Mouse (Mus musculus) heart, adult 18-20 months (tissue): ENCODE data around the gene Evc. TPM values are rescaled to one million over a fixed set of nuclear protein-coding genes. Genes with fewer than 3 reads are reported as not detected.

Source experiments
- DNase-seq, 2 experiments: peaks; one replicate each; pipeline ENCODE4 v3.0.0; 2021 to 2022; ENCODE audit warnings: mixed read lengths in 1 of 2
- long read RNA-seq, 2 experiments: library from polyadenylated mRNA; stranded (forward); transcript quantifications; one replicate each; pipeline ENCODE4 v2.0.0; 2021
- total RNA-seq, 2 experiments: library from RNA; stranded (reverse); gene quantifications; 2 replicates each; pipeline ENCODE4 v1.2.3; 2021

The Evc gene
- total RNA-seq, result 1 to 10 TPM; 5.1 to 6.0 TPM
- long read RNA-seq, experiment 1, full-length matches to known transcripts, result 1 of 6 reads
- long read RNA-seq, experiment 1, partial matches to known transcripts, result 2 of 6 reads
- long read RNA-seq, experiment 1, other reads (novel, unspliced or antisense), result 3 of 6 reads
- long read RNA-seq, experiment 2, full-length matches to known transcripts, result 1 of 1 reads
- long read RNA-seq, experiment 2, partial matches to known transcripts, result 0 of 1 reads
- long read RNA-seq, experiment 2, other reads (novel, unspliced or antisense), result 0 of 1 reads

DNA sequence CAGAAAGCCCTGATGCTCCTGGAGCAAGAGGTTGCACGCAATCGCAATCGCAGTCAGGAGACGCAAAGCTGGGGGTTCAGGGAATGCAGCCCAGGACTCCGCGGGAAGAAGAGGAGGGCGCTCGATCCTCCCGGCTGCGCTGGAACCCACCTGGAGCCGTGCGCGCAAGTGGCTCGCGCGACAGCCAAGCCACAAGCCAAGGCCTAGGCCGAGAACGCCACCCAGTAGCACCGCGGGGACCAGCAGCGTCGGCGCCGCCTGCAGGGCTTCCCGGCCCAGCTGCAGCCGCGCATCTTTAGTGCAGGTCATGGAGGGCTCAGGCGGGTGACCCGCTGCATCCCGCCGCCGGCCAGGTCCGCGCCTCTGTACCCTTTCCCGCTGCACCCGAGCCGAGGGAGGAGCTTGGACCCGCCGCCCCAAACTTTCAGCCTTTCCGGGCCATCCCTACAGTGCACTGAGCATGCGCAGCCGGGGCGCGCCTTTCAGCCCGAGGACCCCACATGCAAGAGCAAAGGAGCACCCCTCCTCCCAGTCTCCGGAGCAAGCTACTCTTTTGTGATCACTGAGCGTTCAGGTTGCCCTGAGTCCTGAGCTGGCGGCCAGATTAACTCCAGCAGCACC is at the start of gene Evc:
Evc (minus strand) TSS at position 410 of the 621 bp plus-strand sequence.
- DNase-seq, result peak; percentile 81 to 86

DNA sequence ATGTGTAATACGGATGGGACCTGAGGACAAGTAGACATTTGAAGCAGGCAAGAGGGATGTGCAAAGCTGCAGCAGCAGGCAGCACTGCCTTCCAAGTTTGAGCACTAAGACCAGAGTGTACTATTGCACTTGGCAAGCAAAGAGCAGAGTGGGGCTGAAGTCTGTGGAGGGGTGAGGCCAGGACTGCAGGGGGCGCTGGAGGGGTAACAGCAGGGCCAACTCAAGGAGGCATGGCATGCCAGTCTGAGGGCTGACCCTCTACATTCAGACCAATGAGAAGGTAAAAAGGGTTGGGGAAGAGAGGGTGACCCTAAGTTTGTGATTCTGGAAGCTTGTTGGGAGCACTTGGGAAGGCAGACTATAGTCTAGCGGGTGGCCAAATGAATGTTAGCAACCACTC is 46.9 kb upstream of the Evc start:
- DNase-seq, result peak in 1 of 2 experiments; percentile 16

DNA sequence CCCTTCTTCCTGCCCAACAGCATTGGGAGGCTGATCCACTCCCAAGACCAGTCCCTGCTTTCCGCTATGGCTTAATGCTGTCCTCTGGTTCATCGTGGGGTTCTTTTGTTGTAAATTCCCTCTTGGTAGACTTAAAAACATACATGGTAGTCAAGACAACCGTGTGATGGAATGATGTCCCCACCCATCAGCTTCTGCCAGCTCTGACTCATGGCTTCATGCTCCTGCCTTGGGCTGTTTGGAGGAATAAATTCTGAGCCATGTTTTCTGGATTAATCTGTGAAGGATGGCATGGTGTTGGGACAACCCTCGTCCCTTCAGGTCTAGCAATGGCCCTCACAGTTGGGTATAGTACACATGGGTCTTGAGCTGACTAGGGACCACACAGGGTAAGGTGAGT is 43.9 kb upstream of the Evc start:
- DNase-seq, result peak; percentile 29 to 34

DNA sequence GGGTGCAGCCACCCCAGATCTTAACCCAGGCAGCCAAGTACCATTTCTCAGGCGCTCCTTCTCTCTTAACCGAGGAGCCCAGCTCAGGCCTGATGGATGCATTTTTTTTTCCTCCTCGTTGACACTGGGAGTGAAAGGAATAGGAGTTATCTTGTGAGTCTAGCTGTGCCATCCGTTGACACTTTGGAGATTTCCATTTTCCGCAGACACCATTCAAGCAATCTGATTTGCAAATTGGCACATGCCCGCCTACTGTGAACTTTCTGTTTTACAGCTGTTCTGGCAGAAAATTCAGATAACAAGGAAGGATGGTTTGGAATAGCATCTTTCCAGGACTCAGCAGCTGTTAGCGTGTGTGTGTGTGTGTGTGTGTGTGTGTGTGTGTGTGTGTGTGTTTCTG is 40.7 kb upstream of the Evc start:
- no peak for DNase-seq

DNA sequence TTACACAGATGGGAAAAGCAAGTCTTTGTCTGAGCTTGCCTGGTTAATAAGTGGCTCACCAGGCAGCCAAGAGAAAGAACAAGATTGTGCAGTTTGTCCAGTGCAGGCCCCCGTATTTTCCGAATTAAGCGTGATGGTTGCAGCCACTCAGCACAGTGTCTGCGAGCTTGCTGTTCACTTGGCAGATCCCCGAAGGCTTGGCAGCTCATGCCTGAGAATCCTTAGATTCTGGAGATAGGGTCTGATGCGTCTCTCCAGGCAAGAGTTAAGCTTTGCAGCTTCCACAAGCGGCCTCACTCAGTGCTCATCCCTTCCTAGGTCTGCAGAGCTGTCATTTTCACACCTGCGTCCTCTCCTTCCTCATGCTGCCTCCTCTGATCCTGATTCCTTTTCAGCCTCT is 32.1 kb upstream of the Evc start:
- no peak for DNase-seq

DNA sequence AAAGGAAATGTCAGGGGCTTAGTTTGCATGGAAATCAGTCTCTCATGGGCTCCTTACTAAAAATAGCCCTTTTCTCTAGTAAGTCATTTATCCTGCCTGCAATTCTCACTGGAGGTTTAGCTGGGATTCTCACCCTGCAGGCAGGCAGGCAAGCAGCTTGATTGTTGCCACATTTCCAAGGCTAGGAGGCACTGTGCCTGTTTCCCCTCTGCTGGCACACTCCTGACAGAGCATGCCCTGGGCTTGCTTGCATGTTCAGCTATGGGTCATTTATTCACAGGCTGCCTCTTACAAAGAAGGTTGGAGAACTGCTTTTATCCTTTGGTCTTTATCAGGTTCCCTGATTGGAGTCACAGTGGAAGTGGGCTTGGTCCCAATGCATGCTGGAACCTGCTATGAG is 29.1 kb upstream of the Evc start:
- DNase-seq, result no peak

DNA sequence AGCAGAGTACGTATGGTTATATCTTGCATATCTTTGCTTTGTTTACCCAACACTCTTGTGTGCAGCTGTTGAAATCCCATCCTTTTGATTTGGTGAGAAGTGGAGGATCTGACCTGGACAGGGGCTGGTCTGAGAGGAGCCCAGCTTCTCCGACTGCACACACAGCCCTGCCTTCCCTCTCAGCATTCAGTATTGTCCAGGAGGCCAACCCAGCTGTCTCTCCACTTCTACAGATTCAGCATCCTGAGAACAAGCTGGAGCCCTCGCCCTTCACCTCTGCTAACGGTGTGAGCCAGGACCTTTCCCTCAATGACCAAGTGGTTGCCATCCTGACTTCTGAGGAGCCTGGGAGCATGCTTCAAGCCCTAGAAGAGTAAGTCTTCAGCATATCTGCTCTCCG is 26.6 kb upstream of the Evc start:
- no peak for DNase-seq

DNA sequence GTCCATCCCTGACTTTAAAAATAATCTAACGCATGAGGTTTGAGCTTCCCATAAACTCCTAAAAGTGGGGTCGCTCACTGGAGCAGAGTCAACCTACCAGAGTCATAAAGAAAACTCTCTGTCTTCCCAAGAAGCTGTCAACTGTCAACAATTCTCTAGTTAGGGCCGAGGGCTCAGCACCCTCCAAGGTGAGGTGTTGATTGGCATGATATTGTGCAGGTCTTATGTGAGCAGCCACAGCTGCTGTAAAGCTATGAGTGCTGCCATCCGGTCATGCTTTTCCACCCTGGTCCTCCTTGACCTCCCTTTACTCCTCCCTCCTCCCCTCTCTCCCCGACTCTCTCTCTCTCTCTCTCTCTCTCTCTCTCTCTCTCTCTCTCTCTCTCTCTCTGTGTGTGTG is 25.9 kb upstream of the Evc start:
- DNase-seq, result no peak

DNA sequence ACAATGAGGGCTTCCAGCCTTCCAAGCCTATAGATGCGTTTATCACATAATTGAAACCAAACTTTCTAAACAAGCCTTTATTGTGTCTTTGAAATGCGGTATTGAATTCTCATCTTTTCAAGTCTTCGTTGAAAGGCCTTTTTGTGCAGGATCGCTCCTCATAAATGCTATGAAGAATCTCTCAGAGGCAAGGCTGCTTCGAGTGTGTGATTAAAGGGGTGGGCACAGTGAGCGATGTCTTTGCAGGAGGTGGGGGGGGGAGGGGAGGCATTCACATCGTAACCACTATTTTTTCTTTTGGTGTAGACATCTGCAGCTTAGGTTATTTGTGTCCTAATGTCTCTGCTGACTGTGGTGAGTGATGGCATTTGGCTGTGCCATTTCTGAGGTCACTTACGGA is 19.3 kb upstream of the Evc start:
- no peak for DNase-seq

DNA sequence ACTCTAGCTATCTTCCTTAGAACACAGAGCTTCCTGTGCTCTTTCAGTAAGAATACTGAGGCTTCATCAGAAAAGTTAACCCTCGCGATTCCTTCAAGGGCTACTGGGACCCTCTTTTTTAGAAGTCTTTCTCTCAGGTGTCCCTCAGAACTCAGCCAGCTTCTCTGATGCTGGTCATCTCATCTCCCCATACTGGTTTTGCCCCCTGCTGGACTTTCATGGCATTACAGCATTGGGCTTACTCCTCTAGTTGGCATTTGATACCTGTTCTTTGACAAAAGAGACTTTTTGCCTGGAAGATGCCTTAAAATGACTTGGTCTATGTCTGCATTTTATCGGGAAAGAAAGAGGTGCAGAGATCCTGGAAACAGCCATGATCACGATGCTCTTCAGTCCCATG is 17.7 kb upstream of the Evc start:
- DNase-seq, result peak; percentile 14 to 81

DNA sequence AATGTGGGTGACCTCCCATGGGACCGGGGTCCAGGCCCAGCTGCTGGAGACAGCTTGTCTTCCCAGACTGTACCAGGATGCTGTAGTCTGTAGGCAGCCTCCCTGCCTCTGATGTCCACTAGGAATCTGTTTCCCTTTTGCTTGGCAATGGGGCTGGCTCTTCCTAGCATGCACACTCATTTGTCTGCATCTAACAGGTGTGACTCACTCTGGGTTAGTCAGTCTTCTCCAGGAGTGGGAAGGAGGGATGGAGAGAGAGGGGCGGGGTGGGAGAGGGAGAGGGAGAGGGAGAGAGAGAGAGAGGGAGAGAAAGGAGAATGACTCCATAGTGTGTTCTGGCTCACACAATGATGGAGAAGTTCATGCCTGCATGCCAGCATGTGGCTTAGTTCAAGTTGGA is 15.1 kb upstream of the Evc start:
- no peak for DNase-seq

DNA sequence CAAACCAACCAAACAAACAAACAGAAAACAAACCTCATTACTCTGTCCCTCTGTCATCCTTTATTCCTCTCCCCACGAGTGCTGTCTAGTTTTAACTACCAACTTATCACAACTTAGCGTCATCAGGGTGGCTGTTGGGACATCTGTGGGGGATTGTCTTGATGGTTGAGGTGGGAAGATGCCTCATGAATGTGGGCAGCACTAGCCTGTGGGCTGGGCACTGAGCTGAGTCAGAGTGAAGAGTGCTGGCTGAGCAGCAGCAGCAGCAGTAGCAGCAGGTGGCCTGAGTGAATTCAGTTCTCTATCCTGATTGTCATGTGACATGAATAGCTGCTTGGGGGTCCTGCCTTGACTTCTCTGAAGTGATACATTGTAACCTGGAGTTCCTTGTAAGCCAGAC is 7.3 kb upstream of the Evc start:
- no peak for DNase-seq

DNA sequence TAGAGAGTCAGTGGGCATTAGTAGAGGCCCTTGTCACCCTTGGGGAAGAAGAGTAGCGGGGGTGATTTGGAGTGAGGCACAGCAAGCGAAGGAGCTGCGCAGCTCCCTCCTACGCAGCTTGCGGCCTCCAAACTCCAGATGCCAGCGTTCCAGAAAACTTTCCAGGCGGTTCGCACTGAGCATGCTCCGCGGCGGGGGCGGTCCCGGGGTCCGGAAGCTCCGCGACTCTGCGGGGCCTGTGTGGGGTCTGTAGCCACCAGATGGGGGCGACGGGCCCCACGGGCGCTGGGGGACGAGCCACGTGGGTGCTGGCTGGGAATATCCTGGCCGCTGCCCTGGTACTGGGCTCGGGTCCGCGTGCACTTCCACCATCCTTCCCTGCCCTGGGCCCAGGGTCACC is 1.6 kb upstream of the Evc start, which contains the start of gene Evc2:
Evc2 (plus strand) TSS at position 212 of the 400 bp plus-strand sequence.
- DNase-seq, result peak; percentile 83

DNA sequence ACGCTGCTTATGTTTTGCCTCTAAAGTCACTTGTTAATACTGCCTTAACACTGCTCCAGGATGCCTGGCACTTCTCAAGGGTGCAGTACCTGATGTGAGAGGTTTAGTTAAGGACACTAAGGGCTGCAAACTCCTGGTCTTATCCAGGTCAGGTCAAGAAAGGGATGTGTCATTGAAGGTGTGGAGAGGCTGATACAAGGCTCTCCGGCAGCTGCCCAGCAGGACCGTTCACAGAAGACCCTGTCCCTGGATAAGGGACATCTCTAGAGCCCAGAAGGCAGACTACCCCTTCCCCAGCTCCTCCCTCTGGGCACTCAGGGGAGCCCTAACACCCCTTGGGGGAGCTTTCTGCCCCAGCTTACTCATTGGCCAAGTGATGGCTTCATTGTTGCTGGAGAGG is 1.0 kb upstream of the Evc start:
- DNase-seq, result peak in 1 of 2 experiments; percentile 13

DNA sequence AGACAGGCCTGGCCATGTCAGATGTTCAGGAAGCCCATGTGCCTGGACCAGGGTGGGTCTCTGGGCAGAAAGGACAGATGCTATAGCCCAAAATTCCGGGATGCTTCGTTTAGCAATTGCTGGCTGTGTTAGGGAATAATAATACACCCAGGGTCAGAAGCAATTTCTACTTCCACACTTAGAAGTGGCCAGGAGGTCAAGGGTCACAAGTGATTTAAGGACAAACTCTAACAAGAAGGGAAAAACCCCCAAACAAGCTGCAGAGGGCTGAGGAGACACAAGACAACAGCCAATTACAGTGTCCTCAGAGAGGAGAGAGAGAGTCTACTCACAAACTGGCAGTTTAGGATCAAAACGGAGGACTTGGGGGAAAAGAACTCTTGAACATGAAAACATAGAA is 1.6 kb downstream of the Evc start:
- DNase-seq, result no peak

DNA sequence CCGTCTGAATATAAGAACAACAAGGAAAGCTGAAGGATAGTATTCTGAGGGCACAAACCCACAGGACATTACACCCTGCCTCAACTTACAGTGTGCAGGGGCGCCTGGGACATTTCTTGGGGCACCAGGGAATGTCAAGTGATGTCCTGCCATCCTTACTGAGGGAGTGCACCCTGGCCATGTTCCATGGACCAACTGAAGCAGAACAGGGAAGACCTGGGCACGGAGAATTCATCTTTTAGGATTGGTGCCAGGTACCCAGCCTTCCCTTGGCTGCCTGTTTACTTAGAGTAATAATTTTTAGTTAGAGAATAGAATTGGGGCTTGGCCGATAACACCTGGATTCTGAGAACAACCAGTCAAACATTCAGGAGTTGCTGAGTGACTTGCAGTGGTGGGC is 4.6 kb downstream of the Evc start:
- DNase-seq, result no peak

DNA sequence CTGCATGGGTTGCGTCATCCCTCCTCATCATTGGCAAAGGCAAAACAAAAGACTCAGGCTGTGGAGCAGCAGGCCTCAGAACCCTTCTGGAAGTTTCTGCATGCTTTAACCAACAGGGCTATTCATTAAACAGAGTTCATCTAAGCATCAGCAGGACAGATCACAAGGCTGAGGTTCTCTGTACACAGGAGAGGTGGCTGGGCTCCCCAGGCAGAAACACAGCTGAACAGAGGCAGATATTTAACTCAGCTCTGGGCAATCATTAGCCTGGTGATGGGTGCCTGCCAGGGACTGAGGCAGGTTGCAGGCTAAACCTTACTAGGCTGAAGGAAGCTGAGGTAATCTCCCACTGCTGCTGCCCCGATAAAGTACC is 5.6 kb downstream of the Evc start:
- DNase-seq, result no peak

DNA sequence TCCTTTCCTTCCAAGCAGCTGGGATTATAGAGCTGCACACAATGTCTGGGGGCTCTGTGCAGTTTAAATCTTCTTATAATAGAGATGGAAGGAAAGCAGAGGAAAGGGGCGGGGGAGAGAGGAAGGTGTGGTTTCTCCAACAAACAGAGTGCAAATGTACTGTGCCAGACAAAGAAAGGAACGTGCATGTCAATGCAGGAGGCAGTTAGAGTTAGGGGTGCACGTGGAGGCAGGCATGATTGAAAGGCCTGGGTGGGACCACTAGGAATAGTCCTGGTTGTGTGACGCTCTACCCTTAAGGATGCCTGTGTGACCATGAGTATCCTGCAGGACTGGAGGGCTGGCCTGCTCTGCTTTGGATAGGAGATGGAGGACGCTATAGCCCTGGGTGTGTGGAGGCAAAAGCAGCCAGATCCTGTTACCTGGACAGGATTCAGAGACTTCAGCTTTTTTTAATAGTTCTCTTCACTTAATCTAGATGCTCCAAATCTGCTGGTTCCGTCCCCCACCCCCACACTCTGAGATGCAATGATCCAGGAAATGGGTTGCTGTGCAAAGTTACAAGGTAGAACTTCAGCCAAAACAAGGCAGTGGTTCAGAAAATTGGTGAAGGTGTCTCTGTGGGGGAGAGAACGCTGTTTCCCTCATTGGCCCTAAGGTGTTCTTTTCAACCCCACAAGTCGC is 6.1 kb downstream of the Evc start:
- no peak for DNase-seq

DNA sequence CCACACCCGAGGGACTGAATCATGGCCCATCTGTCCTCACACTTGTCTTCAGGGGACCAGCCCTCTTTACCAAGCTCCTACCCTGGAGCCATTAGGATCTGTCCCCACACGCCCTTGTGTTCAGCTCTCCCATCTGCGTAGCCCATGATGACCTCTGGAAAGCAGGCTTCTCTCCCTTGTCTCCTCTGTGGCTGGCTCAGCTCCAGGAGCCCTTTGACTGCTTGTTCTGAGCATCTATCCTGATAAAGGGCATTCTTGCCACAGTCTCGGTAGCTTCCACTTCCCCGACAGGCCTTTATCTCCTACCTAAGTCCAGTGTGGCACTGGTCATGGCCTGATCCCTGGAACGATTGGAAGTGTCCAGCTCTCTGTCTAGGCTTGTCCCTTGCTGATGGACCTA is 10.0 kb downstream of the Evc start:
- DNase-seq, result no peak

DNA sequence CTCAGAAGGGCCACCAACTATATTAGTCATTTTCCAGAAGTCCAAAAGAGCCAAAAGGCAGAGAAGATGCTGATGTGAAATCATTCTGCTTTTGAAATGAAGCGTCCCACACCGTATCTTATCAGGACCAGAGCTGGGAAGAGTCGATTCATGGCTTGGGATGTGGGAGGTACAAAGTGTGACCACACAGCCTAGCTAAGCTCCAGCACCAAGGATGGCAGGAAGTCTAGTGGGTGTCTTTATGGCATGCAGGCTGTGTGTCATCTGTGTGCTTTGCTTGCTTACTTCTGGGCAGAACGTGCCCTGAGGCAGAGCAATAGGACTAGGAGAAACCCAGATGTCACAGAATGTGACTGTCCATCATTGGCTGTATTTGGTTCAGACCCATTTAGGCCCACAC is 15.9 kb downstream of the Evc start:
- no peak for DNase-seq

DNA sequence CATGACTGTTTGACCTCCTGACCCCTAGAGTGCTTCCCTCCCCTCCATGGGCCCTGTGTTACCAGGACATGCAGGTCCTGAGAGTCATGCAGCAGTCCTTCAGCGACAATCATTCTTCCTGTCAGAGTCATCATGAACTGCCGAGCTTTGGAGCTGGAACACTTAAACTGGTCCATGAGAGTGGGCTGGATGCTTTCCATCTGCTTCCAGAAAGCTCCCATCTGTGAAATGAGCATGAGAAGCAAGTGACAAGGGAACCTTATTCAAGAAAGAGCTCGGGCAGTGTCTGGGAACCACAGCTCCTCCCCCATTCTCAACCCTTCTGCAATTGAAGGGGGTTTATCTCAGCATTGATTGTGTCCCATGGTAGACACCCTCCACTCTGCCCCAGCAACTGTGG is 16.5 kb downstream of the Evc start:
- no peak for DNase-seq

DNA sequence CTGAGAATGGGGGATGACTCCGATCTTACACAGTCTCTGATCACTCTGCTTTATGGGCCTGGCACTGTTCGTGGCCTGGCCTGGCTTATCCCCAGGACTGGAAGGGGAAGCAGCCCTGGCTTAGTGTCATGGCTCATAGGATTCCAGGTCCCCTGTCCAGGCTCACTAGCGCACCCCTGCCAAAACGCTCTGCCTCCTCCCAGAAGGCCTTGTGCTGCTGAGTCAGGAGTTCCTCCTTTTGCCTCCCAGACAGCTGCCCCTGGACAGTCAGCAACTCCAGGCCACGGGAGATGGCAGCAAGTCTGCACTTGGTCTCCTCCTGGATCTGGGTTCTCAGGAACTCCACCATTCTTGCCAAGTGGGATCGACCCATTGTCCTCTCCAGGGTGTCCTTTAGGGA is 18.0 kb downstream of the Evc start:
- DNase-seq, result no peak

DNA sequence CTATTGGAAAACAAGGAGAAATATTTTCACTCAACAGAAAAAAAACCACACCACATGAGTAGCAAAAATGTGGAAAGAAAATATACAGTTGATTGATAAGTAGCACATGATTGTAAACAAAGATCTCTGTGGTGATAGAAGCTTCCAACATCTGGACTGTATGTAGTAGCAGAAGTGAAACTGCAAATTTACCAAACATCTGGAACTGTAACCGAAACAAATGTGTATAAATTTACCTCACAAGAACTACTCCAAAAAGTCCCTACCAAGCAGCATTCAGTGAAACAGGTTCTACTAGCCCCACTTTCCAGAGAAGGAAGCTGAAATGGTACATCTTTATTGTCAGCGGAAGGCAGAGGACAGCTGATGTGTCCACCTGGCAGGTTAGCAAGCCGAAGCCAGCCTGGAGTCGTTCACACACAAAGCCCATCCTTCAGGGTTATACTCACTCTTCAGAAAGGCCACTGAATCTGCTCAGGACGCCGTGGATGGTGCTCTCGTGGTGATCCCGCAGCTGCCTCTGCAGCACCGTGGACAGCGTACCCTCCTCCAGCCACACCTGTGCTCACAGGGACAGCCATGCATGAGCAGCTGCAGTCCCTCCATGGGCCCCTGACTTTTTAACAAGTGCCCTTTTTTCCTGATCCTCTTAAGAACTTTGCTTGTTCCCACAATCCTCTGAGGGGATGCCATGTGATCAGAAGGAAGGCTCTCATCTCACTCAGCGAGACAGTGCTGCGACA is 23.5 kb downstream of the Evc start:
- no peak for DNase-seq
